Mouse (Mus musculus) megakaryocyte, embryonic 14.5 days (primary cell): Measurements from ENCODE around the gene Prkce.

ENCODE experiments used
- FLI1 ChIP-seq: IDR thresholded peaks from 2 replicates; pipeline ENCODE4 v1.6.1; 2012; ENCODE audit warnings: low read length, inconsistent platforms, mixed read lengths
- GATA1 ChIP-seq: IDR thresholded peaks from 3 replicates; pipeline ENCODE4 v1.6.1; 2012; ENCODE audit warnings: mixed read lengths, low read length, inconsistent platforms, borderline replicate concordance

DNA sequence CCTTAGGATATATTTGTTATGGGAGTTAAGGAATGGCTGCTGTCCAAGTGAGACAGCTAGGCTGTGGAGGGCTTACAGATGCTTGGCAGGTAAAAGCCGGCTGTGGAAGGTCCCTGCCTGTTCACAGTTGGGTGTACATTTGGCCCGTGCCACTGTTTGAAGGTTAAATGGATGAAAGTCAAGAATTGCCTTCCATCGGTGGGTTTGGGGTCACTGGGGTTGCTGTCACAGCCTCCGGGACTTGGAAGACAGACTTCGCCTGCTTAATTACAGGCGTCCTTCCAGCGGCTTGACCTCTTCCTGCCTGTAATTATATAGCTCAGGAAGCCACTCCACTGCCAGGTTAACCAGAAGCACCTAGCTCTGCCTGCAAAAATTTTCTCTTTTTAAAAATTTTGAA, 200.1 kb downstream of the Prkce start:
- TF ChIP-seq GATA1: no peak
- no peak for TF ChIP-seq FLI1
